Mouse (Mus musculus) right cerebral cortex, postnatal 10 days (tissue): Measurements from ENCODE around the gene Tmem178.
A peak's percentile ranks its signal among the peaks of the same experiment; 100 is the strongest.
"Not testable (repeated sequence)": the region's sequence is repeated elsewhere in the genome, so short reads cannot be mapped to it uniquely, and the experiment has no call there.

Experiments
- DNase-seq, 2 experiments: peaks; one replicate each; pipeline ENCODE4 v3.0.0; 2021; ENCODE audit warnings: low spot score in 2 of 2

Gene Tmem178

GRCm38 (mm10) chr17:80945510-80945909 lies 1.1 kb downstream of the Tmem178 start:
- not testable (repeated sequence) for DNase-seq

GRCm38 (mm10) chr17:80946091-80946885 lies 1.9 kb downstream of the Tmem178 start:
- DNase-seq, result no peak

GRCm38 (mm10) chr17:80947075-80947960 lies 2.9 kb downstream of the Tmem178 start:
- DNase-seq, result no peak

GRCm38 (mm10) chr17:80949382-80949781 lies 5.0 kb downstream of the Tmem178 start:
- no peak for DNase-seq

- DNase-seq, result no peak
These were observed 5.5 kb downstream of the Tmem178 start for GRCm38 (mm10) chr17:80949895-80950294.

GRCm38 (mm10) chr17:80952305-80952704 lies 7.9 kb downstream of the Tmem178 start:
- DNase-seq, result no peak

- DNase-seq, result no peak
These were observed 11.0 kb downstream of the Tmem178 start for GRCm38 (mm10) chr17:80955415-80955814.

GRCm38 (mm10) chr17:80955998-80956811 lies 11.8 kb downstream of the Tmem178 start:
- DNase-seq, result no peak

GRCm38 (mm10) chr17:80958332-80958731 lies 13.9 kb downstream of the Tmem178 start:
- DNase-seq, result peak; percentile 67 to 78

GRCm38 (mm10) chr17:80959840-80960239 lies 15.4 kb downstream of the Tmem178 start:
- no peak for DNase-seq

- DNase-seq, result no peak
These were observed 23.0 kb downstream of the Tmem178 start for GRCm38 (mm10) chr17:80967475-80967874.

GRCm38 (mm10) chr17:80969643-80970619 lies 25.5 kb downstream of the Tmem178 start:
- peak; percentile 87 to 90 for DNase-seq

- DNase-seq, result no peak
These were observed 26.3 kb downstream of the Tmem178 start for GRCm38 (mm10) chr17:80970716-80971115.

- no peak for DNase-seq
These were observed 28.5 kb downstream of the Tmem178 start for GRCm38 (mm10) chr17:80972891-80973290.

- DNase-seq, result no peak
These were observed 32.8 kb downstream of the Tmem178 start for GRCm38 (mm10) chr17:80977245-80977644.

GRCm38 (mm10) chr17:80980096-80980495 lies 35.7 kb downstream of the Tmem178 start:
- no peak for DNase-seq

GRCm38 (mm10) chr17:80981721-80982411 lies 37.4 kb downstream of the Tmem178 start:
- DNase-seq, result peak; percentile 41 to 52

- peak; percentile 91 for DNase-seq
These were observed 38.0 kb downstream of the Tmem178 start for GRCm38 (mm10) chr17:80982412-80982787.

GRCm38 (mm10) chr17:80982976-80983375 lies 38.5 kb downstream of the Tmem178 start:
- DNase-seq, result no peak

- no peak for DNase-seq
These were observed 47.2 kb downstream of the Tmem178 start for GRCm38 (mm10) chr17:80991535-80992127.
